Mouse (Mus musculus) embryonic fibroblast, embryonic 13.5 days (primary cell): ENCODE data around the gene Prm2.

Source experiments
- CTCF ChIP-seq: IDR thresholded peaks from 2 replicates; pipeline ENCODE4 v1.5.1; 2011; ENCODE audit warnings: mild to moderate bottlenecking, control low read depth, low read length, moderate library complexity, borderline replicate concordance; ENCODE audit not compliant: insufficient read depth
- POLR2A ChIP-seq: IDR thresholded peaks from 2 replicates; pipeline ENCODE4 v1.6.1; 2011; ENCODE audit warnings: low read depth, mild to moderate bottlenecking, control low read depth, low read length, moderate library complexity

GRCm38 (mm10) chr16:10788271-10788670, 7.7 kb downstream of the Prm2 start, which contains the start of gene Tnp2:
- no peak for TF ChIP-seq CTCF
- TF ChIP-seq POLR2A, result no peak
